Mouse (Mus musculus) kidney, adult 9 months (tissue): ENCODE data around the gene Slc16a12.

ENCODE experiments used
- DNase-seq: peaks from one replicate; pipeline ENCODE4 v3.0.0; 2022

The Slc16a12 gene

DNA sequence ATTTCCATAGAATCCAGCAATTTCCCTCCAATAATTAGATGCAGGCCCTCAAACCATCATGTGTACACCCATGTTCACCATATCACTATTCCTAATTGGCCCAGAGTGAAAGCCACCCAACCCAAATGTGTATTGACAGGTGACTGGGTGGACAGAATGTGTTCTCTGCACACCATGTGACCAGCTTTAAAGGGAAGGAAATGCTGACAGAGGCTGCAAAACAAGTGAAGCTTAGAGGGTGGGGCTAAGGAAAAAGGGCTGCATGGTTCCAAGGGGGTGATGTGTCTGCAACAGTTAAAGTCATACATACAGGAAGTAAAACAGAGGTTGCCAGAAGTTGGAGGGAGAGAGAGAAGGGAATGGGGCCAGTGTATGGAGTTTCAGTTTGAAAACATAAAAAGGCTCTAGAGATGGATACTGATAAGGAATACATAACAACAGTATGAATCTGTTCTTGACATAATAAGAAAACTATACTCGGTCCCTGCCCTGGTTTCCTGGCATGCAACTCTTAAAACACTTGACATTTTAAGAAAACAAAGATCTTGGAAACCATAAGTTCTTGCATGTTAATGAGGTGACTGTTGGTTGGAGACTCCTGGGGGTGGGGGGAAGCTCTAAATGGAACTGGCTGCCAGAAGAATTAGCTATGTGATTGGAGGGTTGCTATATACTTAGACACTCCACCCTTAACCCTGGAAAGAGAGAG is 20.7 kb downstream of the Slc16a12 start:
- DNase-seq, result no peak

GRCm38 (mm10) chr19:34725418-34725817 is 21.7 kb downstream of the Slc16a12 start:
- DNase-seq, result peak; percentile 64

DNA sequence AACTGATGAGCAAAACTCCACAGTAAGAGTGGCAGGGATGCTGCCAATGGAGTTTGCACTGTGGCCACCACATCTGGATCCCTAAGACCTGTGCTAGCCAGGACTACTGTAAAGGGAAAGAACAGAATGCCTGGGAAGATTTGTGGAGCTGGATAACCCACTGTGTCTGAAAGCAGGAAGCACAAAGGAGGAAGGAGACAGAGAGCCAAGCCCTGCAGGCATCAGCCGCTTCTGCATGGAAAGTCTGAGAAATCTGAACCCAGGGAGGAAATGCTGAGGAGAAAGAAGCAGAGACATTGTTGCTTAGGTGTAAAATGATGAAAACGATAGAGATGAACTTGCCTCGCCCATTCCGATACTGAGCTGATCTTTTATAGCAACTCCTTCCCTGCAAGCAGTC is 22.5 kb downstream of the Slc16a12 start:
- no peak for DNase-seq

DNA sequence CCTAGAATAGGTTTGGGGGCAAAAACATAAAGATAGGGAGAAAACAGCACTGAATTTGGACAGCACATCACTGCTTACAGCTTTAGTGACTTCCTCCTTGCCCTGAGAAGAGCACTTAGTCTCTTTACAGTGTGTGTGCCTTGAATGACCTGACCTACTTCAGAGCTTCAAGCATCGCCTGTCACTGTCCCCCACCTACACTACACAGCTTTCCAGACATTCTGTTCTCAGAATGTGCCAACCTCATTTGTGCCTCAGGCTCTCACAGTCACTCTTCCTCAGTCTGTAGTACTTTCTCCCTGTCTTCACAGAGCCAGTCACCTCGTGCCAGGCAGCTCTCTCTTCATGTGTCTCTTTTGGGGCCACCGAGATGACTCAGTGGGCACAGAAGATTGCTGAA is 24.5 kb downstream of the Slc16a12 start:
- DNase-seq, result no peak

DNA sequence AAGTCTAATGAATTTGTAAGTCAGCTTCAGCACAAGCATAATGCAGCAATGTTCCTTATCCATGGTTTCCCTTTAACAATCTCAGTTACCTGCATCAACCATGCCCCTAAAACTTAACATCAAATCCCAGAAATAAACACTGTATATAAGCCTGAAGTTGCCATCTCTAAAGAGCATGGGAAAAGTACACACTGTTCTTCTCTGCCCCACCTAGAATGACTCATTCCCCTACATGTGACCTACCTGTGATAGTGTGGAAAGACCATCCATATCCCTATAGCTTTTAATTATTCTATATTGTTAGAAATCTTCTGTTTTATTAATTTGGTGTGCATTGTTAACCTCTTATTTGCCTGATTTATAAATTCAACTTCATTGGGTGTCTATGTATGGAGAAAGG is 27.0 kb downstream of the Slc16a12 start:
- no peak for DNase-seq

DNA sequence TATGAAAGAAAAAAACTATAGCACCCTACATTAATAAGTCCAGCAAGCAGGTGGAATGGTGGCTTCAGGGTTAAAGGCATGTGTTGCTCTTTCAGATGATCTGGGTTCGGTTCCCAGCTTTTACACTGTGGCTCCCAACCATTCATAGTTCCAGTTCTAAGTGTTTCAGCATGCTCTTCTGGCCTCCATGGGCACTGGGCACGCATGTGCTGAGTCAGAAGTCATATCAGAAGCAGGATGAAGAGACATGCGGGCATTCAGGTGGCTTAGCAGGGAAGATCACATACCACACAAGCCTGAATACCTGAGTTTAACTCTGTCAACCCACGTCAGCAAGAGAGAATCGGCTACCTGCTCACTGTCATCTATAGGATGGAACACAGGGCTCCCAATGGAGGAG is 28.1 kb downstream of the Slc16a12 start:
- peak; percentile 69 for DNase-seq

DNA sequence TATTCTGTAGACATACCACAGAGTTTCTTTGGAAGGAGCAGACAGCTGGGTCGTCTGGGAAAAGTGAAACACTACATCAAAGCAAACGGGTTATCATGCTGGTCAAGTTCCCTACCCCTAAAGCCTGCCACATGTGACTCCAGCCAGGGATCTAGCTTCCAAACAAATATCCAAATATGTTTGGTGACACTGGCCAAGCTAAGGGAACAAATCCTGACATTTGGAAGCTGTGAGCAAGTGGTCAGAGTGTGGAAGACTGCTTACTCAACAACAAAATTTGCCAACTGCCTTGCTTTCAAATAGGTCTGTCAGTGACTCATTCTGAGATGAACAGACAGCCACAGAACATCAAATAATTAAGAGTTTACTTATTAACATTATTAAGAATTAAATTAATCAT is 28.6 kb downstream of the Slc16a12 start:
- peak; percentile 87 for DNase-seq

DNA sequence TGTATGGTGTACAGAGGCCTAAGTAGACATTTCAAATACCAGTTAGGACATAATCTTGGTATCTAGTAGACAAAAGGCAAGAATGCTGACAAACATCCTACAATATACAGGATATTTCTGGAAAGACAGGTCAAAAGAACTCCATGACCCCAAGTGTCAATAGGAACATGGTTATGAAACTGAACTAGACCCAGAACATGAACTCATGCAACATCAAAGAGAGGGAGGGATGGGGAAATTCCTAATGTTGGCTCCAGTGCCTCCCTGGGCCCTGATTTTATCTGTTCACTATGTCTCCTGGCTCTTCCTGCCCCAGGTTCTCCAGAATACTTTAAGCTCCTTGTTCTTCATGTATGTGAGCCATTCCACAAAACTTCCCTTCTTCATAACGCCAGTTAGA is 31.2 kb downstream of the Slc16a12 start:
- DNase-seq, result no peak

DNA sequence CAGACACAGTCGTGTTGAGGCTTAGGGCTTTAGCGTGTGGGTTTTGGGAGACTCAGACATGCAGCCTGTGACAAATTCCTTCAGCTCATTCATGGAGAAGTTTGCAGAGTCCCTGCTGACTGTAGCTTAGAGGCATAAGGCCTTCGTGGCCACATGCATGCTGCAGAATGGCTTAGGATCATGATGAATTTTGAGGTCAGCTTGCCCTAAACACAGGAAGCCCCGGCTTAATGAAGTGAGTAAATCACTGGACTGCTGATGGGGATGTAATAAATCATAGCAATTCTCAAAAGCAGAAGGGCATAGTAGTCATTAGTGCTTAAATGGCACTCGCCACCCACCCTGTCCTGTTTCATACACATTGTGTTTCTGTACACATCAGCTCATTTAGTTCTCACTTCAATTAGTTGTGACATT is 32.8 kb downstream of the Slc16a12 start:
- DNase-seq, result no peak

GRCm38 (mm10) chr19:34712050-34712449 is 35.0 kb downstream of the Slc16a12 start:
- DNase-seq, result no peak

- peak; percentile 81 for DNase-seq
These were observed 38.9 kb downstream of the Slc16a12 start for GRCm38 (mm10) chr19:34708221-34708620.

- peak; percentile 63 for DNase-seq
These were observed 39.5 kb downstream of the Slc16a12 start for GRCm38 (mm10) chr19:34707571-34707970.

DNA sequence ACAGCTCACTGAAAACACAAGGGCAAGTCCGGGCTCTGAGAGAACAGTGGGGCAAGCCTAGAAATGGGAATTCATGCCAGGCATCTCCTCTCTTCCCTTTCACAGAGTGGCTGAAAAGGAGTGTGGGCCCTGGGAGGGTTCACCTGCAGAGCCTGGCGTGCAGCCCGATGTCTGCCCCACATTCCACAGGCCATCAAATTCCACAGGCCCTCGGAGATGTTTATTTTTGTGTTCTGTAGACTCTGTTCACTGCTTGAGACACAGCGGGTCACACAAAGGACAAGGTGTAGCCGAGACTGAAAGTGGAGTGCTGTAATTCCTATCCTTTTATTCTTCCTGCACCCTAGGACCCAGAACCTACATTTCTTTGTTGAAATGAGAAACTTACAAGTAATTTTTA is 40.8 kb downstream of the Slc16a12 start:
- DNase-seq, result peak; percentile 90

DNA sequence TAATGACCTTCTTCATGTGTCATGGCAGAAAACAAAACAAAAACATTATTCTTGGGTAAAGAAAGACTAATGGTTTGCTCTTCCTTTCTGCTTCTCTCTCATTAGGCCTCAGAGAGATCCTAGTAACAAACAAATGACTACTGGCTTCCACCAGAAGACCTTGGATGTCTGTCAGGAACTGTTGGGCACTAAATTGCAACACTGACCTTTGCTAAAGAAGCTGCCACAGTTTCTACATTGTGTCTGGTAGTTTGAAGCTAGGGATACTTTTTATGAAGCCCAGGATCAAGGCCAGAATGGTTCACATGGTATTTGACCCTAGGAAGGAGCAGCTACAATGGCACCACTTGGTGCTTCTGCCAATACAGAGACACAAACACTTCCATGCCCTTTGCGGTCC is 41.9 kb downstream of the Slc16a12 start:
- DNase-seq, result no peak

DNA sequence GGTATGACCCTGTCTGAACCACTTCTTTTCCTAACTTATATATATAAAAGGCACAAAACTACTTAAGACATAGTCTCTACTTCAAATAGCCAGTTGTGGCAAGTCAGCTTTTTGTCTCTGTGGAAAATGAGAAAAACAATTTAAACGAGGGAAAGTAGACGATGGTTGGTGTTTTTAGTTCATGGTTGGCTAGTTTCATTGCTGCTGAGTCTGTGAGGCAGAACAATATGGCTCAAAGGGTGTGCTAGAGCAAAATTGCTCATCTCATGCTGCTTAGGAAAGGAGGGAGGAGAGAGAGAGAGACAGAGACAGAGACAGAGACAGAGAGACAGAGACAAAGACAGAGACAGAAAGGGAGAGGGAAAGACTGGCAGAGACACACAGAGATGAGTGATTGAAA is 47.8 kb downstream of the Slc16a12 start:
- peak; percentile 66 for DNase-seq

GRCm38 (mm10) chr19:34698852-34699251 is 48.2 kb downstream of the Slc16a12 start:
- no peak for DNase-seq

DNA sequence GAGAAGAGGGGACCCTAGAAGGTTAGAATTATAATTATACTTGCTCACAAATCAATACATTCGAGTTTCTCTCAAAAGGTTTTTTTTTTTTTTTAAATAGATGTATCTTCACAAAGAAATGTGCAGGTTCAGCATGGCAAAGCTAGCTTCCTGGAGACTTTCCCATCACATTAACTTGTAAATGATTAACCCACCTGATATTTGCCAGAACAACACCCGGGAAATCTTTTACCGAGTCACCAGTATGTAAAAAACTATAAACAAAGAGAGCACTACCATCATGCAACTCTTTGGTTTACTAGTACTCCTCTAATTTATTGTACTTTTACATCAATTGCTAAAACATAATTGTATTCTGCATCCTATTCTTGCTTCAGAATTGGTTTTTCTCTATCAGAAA is 48.7 kb downstream of the Slc16a12 start:
- peak; percentile 93 for DNase-seq

DNA sequence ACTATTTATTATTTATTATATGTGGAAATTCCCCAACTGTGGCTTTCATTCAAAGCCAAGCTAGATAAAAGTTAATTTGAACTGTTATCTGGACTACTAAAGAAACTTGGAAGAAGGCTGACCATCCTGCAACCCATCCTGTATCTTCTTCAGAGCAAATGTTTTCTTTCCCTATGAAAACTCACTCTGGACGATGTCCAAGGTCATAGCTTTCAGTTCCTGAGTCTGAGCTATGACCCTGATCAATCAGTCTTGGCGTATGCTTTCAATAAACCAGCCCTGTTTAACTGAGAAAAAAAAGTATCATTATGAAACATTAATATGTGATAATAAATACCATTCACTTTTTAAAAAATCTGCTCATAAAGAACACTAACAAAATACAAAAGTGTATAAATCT is 49.6 kb downstream of the Slc16a12 start:
- no peak for DNase-seq

GRCm38 (mm10) chr19:34696352-34696986 is 50.6 kb downstream of the Slc16a12 start:
- DNase-seq, result no peak

DNA sequence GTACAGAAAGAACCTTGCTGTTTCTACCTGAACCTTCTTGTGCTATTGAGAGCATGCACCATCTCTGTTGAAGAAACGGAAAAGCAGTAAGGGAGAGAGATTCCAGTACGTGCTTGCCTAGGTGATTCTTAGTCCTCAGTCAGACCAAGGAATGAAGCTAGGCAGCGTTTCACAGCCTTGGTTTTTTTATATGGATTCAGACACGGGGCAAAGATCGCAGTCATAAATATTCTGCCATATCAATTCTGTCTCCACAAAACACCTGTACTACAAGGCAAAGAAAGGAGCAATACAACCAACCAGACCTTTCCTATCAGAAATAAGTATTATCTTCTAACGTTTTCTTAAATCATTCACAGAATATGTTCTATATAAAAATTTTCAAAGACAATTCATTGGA is 55.7 kb downstream of the Slc16a12 start:
- no peak for DNase-seq

GRCm38 (mm10) chr19:34685530-34685929 is 61.6 kb downstream of the Slc16a12 start:
- DNase-seq, result no peak

DNA sequence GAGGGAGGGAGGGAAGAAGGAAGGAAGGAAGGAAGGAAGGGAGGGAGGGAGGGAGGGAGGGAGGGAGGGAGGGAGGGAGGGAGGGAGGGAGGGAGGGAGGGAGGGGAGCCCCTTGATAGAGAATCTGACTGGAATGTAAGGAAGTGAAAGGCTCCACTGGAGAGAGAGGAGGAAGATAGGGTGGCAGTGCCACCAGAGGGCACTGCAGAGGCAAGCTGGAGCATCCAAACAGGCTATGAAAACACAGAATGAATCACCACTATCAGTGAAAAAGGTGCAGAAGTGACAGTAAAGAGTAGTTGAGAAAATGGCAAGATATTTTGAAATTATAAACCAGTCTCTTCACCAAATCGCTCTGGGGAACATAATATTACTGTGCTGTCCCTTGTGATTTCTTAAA is 62.2 kb downstream of the Slc16a12 start:
- peak; percentile 73 for DNase-seq

DNA sequence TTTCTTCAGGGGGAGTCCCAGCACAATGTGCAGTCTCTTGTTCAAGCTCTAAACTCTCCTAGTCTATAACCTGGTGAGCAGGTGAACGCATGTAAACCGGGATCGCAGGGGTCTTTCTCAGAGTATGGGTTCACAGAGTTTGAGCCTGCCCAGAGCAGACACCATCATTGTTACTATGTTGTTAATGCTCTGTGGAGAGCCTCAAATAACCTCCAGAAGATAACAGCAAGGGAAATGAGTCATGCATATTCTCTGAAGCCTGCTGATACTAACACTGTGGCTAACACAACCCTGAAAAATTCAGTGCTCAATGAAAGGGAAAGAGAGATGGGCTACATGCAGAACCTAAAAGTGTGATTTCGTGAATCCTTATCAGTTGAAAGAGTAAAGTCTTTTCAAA is 68.7 kb downstream of the Slc16a12 start:
- no peak for DNase-seq

GRCm38 (mm10) chr19:34673476-34673875 is 73.6 kb downstream of the Slc16a12 start:
- no peak for DNase-seq

DNA sequence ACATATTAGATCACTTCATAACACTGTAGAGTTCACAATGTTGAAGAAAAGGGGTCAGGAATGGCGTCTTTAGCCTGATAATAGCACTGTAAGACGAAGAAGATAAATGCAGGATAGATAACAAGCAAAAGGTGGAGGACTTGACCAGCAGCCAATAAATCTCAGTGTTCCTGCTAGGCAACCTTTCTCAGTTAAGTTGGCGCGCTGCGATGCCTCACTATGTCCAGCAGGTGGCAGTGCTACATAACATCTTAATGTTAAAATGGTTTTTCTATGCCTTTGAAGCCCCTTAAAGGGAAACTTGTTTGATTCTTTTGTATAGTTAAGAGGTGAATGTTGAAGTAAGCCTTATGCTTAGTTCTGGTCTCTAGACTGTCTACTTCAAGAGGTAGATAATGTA is 81.0 kb downstream of the Slc16a12 start:
- peak; percentile 82 for DNase-seq
